Mouse (Mus musculus) embryo, embryonic 11 days (tissue): ENCODE data around the gene Eri3.

ENCODE experiments used
- DNase-seq: peaks from one replicate; pipeline ENCODE4 v3.0.0-alpha.2; 2015

The Eri3 gene

GRCm38 (mm10) chr4:117630053-117630670 lies 80.0 kb downstream of the Eri3 start:
- no peak for DNase-seq

GRCm38 (mm10) chr4:117633527-117633926 lies 83.4 kb downstream of the Eri3 start:
- no peak for DNase-seq

GRCm38 (mm10) chr4:117634642-117635041 lies 84.5 kb downstream of the Eri3 start:
- no peak for DNase-seq

- DNase-seq, result no peak
These were observed 86.0 kb downstream of the Eri3 start for GRCm38 (mm10) chr4:117636152-117636551.

GRCm38 (mm10) chr4:117636891-117637613 lies 86.9 kb downstream of the Eri3 start:
- no peak for DNase-seq

- no peak for DNase-seq
These were observed 90.9 kb downstream of the Eri3 start for GRCm38 (mm10) chr4:117640925-117641703.

- DNase-seq, result no peak
These were observed 91.6 kb downstream of the Eri3 start for GRCm38 (mm10) chr4:117641804-117642203.

GRCm38 (mm10) chr4:117645031-117645435 lies 94.9 kb downstream of the Eri3 start:
- DNase-seq, result no peak

- no peak for DNase-seq
These were observed 95.7 kb downstream of the Eri3 start for GRCm38 (mm10) chr4:117645859-117646258.

GRCm38 (mm10) chr4:117646496-117646895 lies 96.3 kb downstream of the Eri3 start:
- DNase-seq, result no peak

GRCm38 (mm10) chr4:117646926-117647755 lies 97.0 kb downstream of the Eri3 start:
- no peak for DNase-seq

GRCm38 (mm10) chr4:117651626-117652101 lies 101.5 kb downstream of the Eri3 start:
- DNase-seq, result peak; percentile 66

- no peak for DNase-seq
These were observed 102.6 kb downstream of the Eri3 start for GRCm38 (mm10) chr4:117652727-117653126.

GRCm38 (mm10) chr4:117654016-117654702 lies 104.0 kb downstream of the Eri3 start:
- peak; percentile 57 for DNase-seq

- no peak for DNase-seq
These were observed 104.7 kb downstream of the Eri3 start for GRCm38 (mm10) chr4:117654703-117655499.

- peak; percentile 71 for DNase-seq
These were observed 105.3 kb downstream of the Eri3 start for GRCm38 (mm10) chr4:117655500-117655863.

GRCm38 (mm10) chr4:117656961-117657360 lies 106.8 kb downstream of the Eri3 start:
- peak; percentile 69 for DNase-seq

- no peak for DNase-seq
These were observed 107.5 kb downstream of the Eri3 start for GRCm38 (mm10) chr4:117657646-117658045.

- peak; percentile 80 for DNase-seq
These were observed 108.6 kb downstream of the Eri3 start for GRCm38 (mm10) chr4:117658582-117659444.

- no peak for DNase-seq
These were observed 109.8 kb downstream of the Eri3 start for GRCm38 (mm10) chr4:117660001-117660400.
